11 mouse cellular contexts compared by ENCODE assay signal in genomic region chr4:151216553-151217292, GRCm38 (mm10).
DNase-seq lines count a peak whose midpoint lies in the region; ATAC-seq and TF ChIP-seq lines count a peak whose summit lies in the region.
"Had no signal": no experiment of that assay in that cellular context is flagged by ENCODE, and none has a peak within 500 bp of the region (broad histone marks: within the 10 kb centered on the region; RNA-seq: fewer than 3 reads in every experiment).

No protein-coding gene starts in this region.

- H3K27me3 ChIP-seq in intestine, postnatal 0 days (replicated peaks; ENCODE audit: control insufficient read depth, insufficient read depth, low read length) = no peaks in the 10 kb centered on the region
- no peaks in the 10 kb centered on the region for H3K27me3 ChIP-seq in intestine, embryonic 16.5 days (replicated peaks; ENCODE audit: control insufficient read depth, insufficient read depth, low read length)
- H3K27me3 ChIP-seq: CH12.LX had no signal

- H3K4me3 ChIP-seq in intestine, postnatal 0 days (ENCODE audit: low read depth, low read length) = no peak overlapping the region
- H3K4me3 ChIP-seq in intestine, embryonic 16.5 days (ENCODE audit: low read length) = no peak overlapping the region
- H3K4me3 ChIP-seq: erythroblast, embryonic 14.5 days had no signal

- 69% methylated on average over 15 of the region's 15 CpGs for WGBS in intestine, postnatal 0 days
- 67% methylated on average over 15 of the region's 15 CpGs for WGBS in intestine, embryonic 16.5 days

- peak; percentile 30 for TF ChIP-seq CTCF in intestine, postnatal 0 days (IDR thresholded peaks at IDR 0.05; ENCODE audit: low read depth)

- no peaks in the 10 kb centered on the region for H3K36me3 ChIP-seq in intestine, postnatal 0 days (ENCODE audit: control insufficient read depth, insufficient read depth)
- H3K36me3 ChIP-seq in intestine, embryonic 16.5 days (ENCODE audit: control insufficient read depth, insufficient read depth, low read length) = no peaks in the 10 kb centered on the region

- no peaks in the 10 kb centered on the region for H3K4me1 ChIP-seq in intestine, postnatal 0 days (replicated peaks; ENCODE audit: control insufficient read depth, insufficient read depth, low read length)
- no peaks in the 10 kb centered on the region for H3K4me1 ChIP-seq in intestine, embryonic 16.5 days (ENCODE audit: control insufficient read depth, insufficient read depth, low read length)

- peak; percentile 71 to 72 for DNase-seq in right cerebral cortex, postnatal 10 days (ENCODE audit: low spot score in 2 of 2)
- no peak for DNase-seq in right cerebral cortex, postnatal 36 days (ENCODE audit: low spot score in 2 of 2)
- DNase-seq in layer of hippocampus, postnatal 14 days (ENCODE audit: low spot score in 2 of 2) = peak; percentile 45 to 68
- DNase-seq in testis, postnatal 14 days (ENCODE audit: low spot score) = peak; percentile 41
- no peak for DNase-seq in urinary bladder, postnatal 36 days (ENCODE audit: low spot score in 2 of 2)
- DNase-seq in B cell, adult 2 months = no peak
- DNase-seq: thymus, postnatal 36 days had no signal

- H3K9ac ChIP-seq in intestine, postnatal 0 days (ENCODE audit: low read depth, low read length) = no peak overlapping the region
- H3K9ac ChIP-seq in intestine, embryonic 16.5 days (ENCODE audit: low read depth, low read length) = no peak overlapping the region

- H3K4me2 ChIP-seq in intestine, postnatal 0 days (replicated peaks; ENCODE audit: low read depth) = no peak overlapping the region
- no peak overlapping the region for H3K4me2 ChIP-seq in intestine, embryonic 16.5 days (ENCODE audit: low read depth, low read length)

- H3K9me3 ChIP-seq in intestine, postnatal 0 days (ENCODE audit: control insufficient read depth) = no peaks in the 10 kb centered on the region
- no peaks in the 10 kb centered on the region for H3K9me3 ChIP-seq in intestine, embryonic 16.5 days (ENCODE audit: control insufficient read depth, low read length)

- H3K27ac ChIP-seq in intestine, postnatal 0 days (ENCODE audit: low read depth, low read length) = no peak overlapping the region
- no peak overlapping the region for H3K27ac ChIP-seq in intestine, embryonic 16.5 days (ENCODE audit: low read length)

- ATAC-seq in intestine, postnatal 0 days = no peak
- no peak for ATAC-seq in intestine, embryonic 16.5 days

Comparison
In these comparisons a context has a peak if more than half of its experiments do, and no peak if none do; other contexts are left out.
1. DNase-seq: peak in right cerebral cortex, postnatal 10 days (2 of 2), layer of hippocampus, postnatal 14 days (2 of 2) and testis, postnatal 14 days (single experiment); none in right cerebral cortex, postnatal 36 days (0 of 2), urinary bladder, postnatal 36 days (0 of 2) and B cell, adult 2 months (0 of 2).